Mouse (Mus musculus): ENCODE measurements around the gene 4931417E11Rik. TPM values are rescaled to one million over a fixed set of nuclear protein-coding genes. Genes with fewer than 3 reads are reported as not detected.

4931417E11Rik gene
- polyA plus RNA-seq, 1 experiment from 2014 or later = not detected

Other genes with a start within 250 kb of the 4931417E11Rik start
- 0.03 and 0.08 TPM in 2 replicates for gene Dnah6, start 248.0 kb downstream of the 4931417E11Rik start, polyA plus RNA-seq (2015; fragmentation: Nextera tagmentation; extraction: Ambion mirVana)
- gene Suclg1, start 221.3 kb downstream of the 4931417E11Rik start, polyA plus RNA-seq (2015; fragmentation: Nextera tagmentation; extraction: Ambion mirVana) = 290 and 308 TPM in 2 replicates

Measured in intestine, embryonic 15.5 days (tissue).